Mouse (Mus musculus): Measurements from ENCODE around the gene Rasgef1b. TPM values are rescaled to one million over a fixed set of nuclear protein-coding genes. Genes with fewer than 3 reads are reported as not detected.
A peak's percentile ranks its signal among the peaks of the same experiment; 100 is the strongest.

Rasgef1b gene
- polyA plus RNA-seq, 1 experiment from 2014 or later, result 16.3 TPM

- no peak overlapping the region for H3K4me3 ChIP-seq
- no peaks in the 10 kb centered on the region for H3K27me3 ChIP-seq
- no peaks in the 10 kb centered on the region for H3K9me3 ChIP-seq
- H3K4me2 ChIP-seq, result no peak overlapping the region
- no peak for ATAC-seq (ENCODE audit: borderline replicate concordance, extremely low read depth, low FRiP score, low TSS enrichment)
- H3K4me1 ChIP-seq, result 0 out of 2 replicates have a peak, but pooled peaks cover 3% of the 10 kb centered on the region
- no peak overlapping the region for H3K27ac ChIP-seq
- 20% methylated on average over 11 of the region's 11 CpGs for WGBS
- H3K9ac ChIP-seq, result no peak overlapping the region
- no peaks in the 10 kb centered on the region for H3K36me3 ChIP-seq
Measured at GRCm38 (mm10) chr5:99632649-99633310, 96.1 kb downstream of the Rasgef1b start.

- no peaks in the 10 kb centered on the region for H3K27me3 ChIP-seq
- ATAC-seq (ENCODE audit: borderline replicate concordance, extremely low read depth, low FRiP score, low TSS enrichment), result no peak
- no peak overlapping the region for H3K4me2 ChIP-seq
- 75% methylated on average over 7 of the region's 7 CpGs for WGBS
- no peak overlapping the region for H3K4me3 ChIP-seq
- H3K9ac ChIP-seq, result no peak overlapping the region
- H3K27ac ChIP-seq, result no peak overlapping the region
- no peaks in the 10 kb centered on the region for H3K9me3 ChIP-seq
- H3K36me3 ChIP-seq, result no peaks in the 10 kb centered on the region
- H3K4me1 ChIP-seq, result 0 out of 2 replicates have a peak, but pooled peaks cover 3% of the 10 kb centered on the region
Measured at GRCm38 (mm10) chr5:99630087-99630486, 98.8 kb downstream of the Rasgef1b start.

- Histone ChIP-seq H3K4me3 (no peak overlapping the region), H3K27ac (no peak overlapping the region), H3K4me2 (no peak overlapping the region), H3K9ac (no peak overlapping the region), H3K27me3 (no peaks in the 10 kb centered on the region), H3K36me3 (no peaks in the 10 kb centered on the region), H3K4me1 (no peaks in the 10 kb centered on the region), H3K9me3 (no peaks in the 10 kb centered on the region)
- ATAC-seq (ENCODE audit: borderline replicate concordance, extremely low read depth, low FRiP score, low TSS enrichment), result no peak
- 65% methylated on average over 3 of the region's 3 CpGs for WGBS
Measured at GRCm38 (mm10) chr5:99625603-99626002, 103.3 kb downstream of the Rasgef1b start.

- H3K4me1 ChIP-seq, result no peaks in the 10 kb centered on the region
- H3K36me3 ChIP-seq, result no peaks in the 10 kb centered on the region
- no peaks in the 10 kb centered on the region for H3K9me3 ChIP-seq
- H3K4me3 ChIP-seq, result no peak overlapping the region
- no peak overlapping the region for H3K9ac ChIP-seq
- WGBS, result 82% methylated on average over 5 of the region's 5 CpGs
- no peak overlapping the region for H3K4me2 ChIP-seq
- 0 out of 2 replicates have a peak, but pooled peaks cover under 1% of the 10 kb centered on the region for H3K27me3 ChIP-seq
- ATAC-seq (ENCODE audit: borderline replicate concordance, extremely low read depth, low FRiP score, low TSS enrichment), result no peak
- H3K27ac ChIP-seq, result no peak overlapping the region
Measured at GRCm38 (mm10) chr5:99620771-99621170, 108.1 kb downstream of the Rasgef1b start.

GRCm38 (mm10) chr5:99617271-99617800 is 111.5 kb downstream of the Rasgef1b start:
- H3K4me1 ChIP-seq, result peaks cover 11% of the 10 kb centered on the region
- no peak overlapping the region for H3K4me3 ChIP-seq
- no peak overlapping the region for H3K27ac ChIP-seq
- no peak overlapping the region for H3K4me2 ChIP-seq
- ATAC-seq (ENCODE audit: borderline replicate concordance, extremely low read depth, low FRiP score, low TSS enrichment), result no peak
- WGBS, result 21% methylated on average over 5 of the region's 5 CpGs
- H3K27me3 ChIP-seq, result 0 out of 2 replicates have a peak, but pooled peaks cover 15% of the 10 kb centered on the region
- H3K9ac ChIP-seq, result no peak overlapping the region
- H3K9me3 ChIP-seq, result no peaks in the 10 kb centered on the region
- H3K36me3 ChIP-seq, result no peaks in the 10 kb centered on the region

GRCm38 (mm10) chr5:99613321-99614118 is 115.3 kb downstream of the Rasgef1b start:
- no peaks in the 10 kb centered on the region for H3K9me3 ChIP-seq
- peak overlapping the region; percentile 42 for H3K4me2 ChIP-seq
- no peak for ATAC-seq (ENCODE audit: borderline replicate concordance, extremely low read depth, low FRiP score, low TSS enrichment)
- H3K4me3 ChIP-seq, result 0 out of 2 replicates have a peak overlapping the region, but pooled peaks have one; percentile 4
- no peaks in the 10 kb centered on the region for H3K36me3 ChIP-seq
- 4% methylated on average over 24 of the region's 24 CpGs for WGBS
- H3K9ac ChIP-seq, result no peak overlapping the region
- H3K27ac ChIP-seq, result no peak overlapping the region
- H3K27me3 ChIP-seq, result peaks cover 23% of the 10 kb centered on the region
- H3K4me1 ChIP-seq, result peaks cover 11% of the 10 kb centered on the region

GRCm38 (mm10) chr5:99607602-99608001 is 121.3 kb downstream of the Rasgef1b start:
- Histone ChIP-seq H3K4me3 (no peak overlapping the region), H3K4me1 (no peaks in the 10 kb centered on the region), H3K27ac (no peak overlapping the region), H3K27me3 (peaks cover 8% of the 10 kb centered on the region), H3K4me2 (no peak overlapping the region), H3K9ac (no peak overlapping the region), H3K9me3 (no peaks in the 10 kb centered on the region), H3K36me3 (no peaks in the 10 kb centered on the region)
- 64% methylated on average over 5 of the region's 5 CpGs for WGBS
- no peak for ATAC-seq (ENCODE audit: borderline replicate concordance, extremely low read depth, low FRiP score, low TSS enrichment)

GRCm38 (mm10) chr5:99606164-99606858 is 122.6 kb downstream of the Rasgef1b start:
- Histone ChIP-seq H3K9me3 (no peaks in the 10 kb centered on the region), H3K27ac (no peak overlapping the region), H3K4me1 (no peaks in the 10 kb centered on the region), H3K4me2 (no peak overlapping the region), H3K36me3 (no peaks in the 10 kb centered on the region), H3K4me3 (no peak overlapping the region), H3K27me3 (peaks cover 8% of the 10 kb centered on the region), H3K9ac (no peak overlapping the region)
- ATAC-seq (ENCODE audit: borderline replicate concordance, extremely low read depth, low FRiP score, low TSS enrichment), result no peak
- 77% methylated on average over 15 of the region's 15 CpGs for WGBS

GRCm38 (mm10) chr5:99602244-99603023 is 126.4 kb downstream of the Rasgef1b start:
- Histone ChIP-seq H3K9ac (no peak overlapping the region), H3K4me2 (no peak overlapping the region), H3K9me3 (no peaks in the 10 kb centered on the region), H3K4me1 (peaks cover 11% of the 10 kb centered on the region; the same call in 1 of the 2 replicates), H3K36me3 (no peaks in the 10 kb centered on the region), H3K4me3 (no peak overlapping the region), H3K27me3 (no peaks in the 10 kb centered on the region), H3K27ac (no peak overlapping the region)
- WGBS, result 40% methylated on average over 10 of the region's 10 CpGs
- no peak for ATAC-seq (ENCODE audit: borderline replicate concordance, extremely low read depth, low FRiP score, low TSS enrichment)

- H3K27me3 ChIP-seq, result no peaks in the 10 kb centered on the region
- no peak overlapping the region for H3K27ac ChIP-seq
- H3K4me3 ChIP-seq, result no peak overlapping the region
- no peaks in the 10 kb centered on the region for H3K36me3 ChIP-seq
- no peak overlapping the region for H3K9ac ChIP-seq
- peaks cover 11% of the 10 kb centered on the region; the same call in 1 of the 2 replicates for H3K4me1 ChIP-seq
- no peak for ATAC-seq (ENCODE audit: borderline replicate concordance, extremely low read depth, low FRiP score, low TSS enrichment)
- no peaks in the 10 kb centered on the region for H3K9me3 ChIP-seq
- WGBS, result 60% methylated on average over 11 of the region's 11 CpGs
- no peak overlapping the region for H3K4me2 ChIP-seq
Measured at GRCm38 (mm10) chr5:99599376-99599775, 129.5 kb downstream of the Rasgef1b start.
